Mouse (Mus musculus) heart, adult 8-10 months (tissue): ENCODE measurements around the gene Ptf1a. TPM values are rescaled to one million over a fixed set of nuclear protein-coding genes. Genes with fewer than 3 reads are reported as not detected.

ENCODE experiments used
- DNase-seq: peaks from one replicate; pipeline ENCODE4 v3.0.0; 2022; ENCODE audit warnings: low spot score
- total RNA-seq, 4 experiments: library from RNA; stranded (reverse); gene quantifications; 2 replicates each; pipeline ENCODE4 v1.2.4; 2022

Gene Ptf1a
- not detected for total RNA-seq

DNA sequence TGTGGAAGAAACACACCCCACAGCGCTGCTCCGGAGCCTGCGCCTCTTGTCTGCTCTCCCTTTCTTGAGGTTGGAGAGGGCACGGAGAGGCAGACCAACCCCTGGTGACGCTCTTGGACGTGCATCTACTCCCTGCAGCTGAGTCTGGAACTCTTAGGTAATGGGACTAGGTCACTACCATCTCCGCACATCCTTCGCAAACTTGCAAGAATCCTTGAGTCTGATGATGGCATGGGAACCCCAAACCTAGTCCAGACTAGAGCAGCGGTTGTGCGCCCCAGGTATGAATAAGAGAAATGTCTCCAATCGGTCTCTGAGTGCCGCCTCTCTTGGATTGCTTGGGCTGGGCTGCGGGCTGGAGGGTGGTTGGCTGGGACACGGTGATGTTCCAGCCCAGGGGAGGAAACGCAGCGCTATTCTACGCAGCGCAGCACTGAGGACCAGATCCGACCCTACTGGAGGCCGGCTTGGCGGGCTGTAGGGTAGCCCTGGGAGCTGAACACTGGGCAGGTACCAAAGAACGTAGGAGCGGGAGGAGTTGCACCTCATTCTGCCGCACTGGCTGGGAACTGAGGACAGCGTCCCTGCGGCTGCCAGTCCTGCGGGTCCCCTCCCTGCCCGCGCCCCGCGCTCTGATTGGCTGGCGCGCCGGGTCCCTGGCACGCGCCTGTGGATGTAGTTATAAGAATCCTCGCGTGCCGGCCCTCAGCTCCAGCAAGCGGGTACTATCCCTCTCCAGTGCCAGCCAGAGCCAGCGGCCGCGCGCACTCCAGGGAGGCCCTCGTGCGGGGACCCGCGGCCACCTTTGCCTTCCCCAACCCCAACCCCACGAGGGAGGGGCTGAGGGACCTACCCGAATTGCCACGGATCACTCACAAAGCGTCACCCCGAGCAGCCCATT lies at the start of gene Ptf1a:
Gene Ptf1a, plus strand, starts transcription at position 733 of the 901 bp plus-strand sequence.
- DNase-seq: no peak

DNA sequence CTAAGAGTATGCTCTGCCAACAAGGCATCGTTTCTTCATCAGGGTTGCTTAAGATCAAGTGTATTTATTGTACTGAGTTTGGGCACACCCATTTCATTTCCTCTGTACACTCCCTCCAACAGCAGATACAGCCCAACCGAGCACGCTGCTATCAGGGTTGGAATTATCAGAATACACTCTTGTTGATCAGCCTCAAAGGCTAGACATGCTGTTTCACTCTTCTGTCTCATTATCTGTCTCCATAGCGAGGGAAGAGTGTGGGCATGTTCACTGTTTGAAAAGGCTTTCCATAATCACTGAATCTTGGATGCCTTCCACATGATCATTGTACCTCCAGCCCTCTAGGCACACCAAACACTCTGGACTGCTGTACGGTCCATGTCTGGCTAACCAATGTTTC lies 40.1 kb upstream of the Ptf1a start:
- DNase-seq: no peak

DNA sequence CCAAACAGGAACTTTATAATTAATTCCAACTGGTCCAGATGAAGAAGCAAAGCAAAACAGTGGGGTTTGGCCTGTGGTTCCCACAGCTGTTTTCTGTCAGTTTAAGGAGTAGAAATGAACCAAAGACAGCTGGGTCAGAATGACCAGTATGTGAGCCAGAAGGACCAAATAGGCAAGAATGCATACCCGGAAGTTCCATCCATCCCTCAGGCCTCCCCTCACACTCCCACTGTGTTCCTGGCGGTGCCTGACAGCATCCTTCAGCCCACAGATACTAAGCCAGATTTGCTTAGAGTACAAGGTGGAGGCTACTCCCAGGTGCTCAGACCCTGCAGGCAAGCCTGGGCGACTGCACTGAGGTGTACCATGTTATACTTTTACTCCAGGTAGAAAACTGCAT lies 38.9 kb upstream of the Ptf1a start:
- peak; percentile 15 for DNase-seq

DNA sequence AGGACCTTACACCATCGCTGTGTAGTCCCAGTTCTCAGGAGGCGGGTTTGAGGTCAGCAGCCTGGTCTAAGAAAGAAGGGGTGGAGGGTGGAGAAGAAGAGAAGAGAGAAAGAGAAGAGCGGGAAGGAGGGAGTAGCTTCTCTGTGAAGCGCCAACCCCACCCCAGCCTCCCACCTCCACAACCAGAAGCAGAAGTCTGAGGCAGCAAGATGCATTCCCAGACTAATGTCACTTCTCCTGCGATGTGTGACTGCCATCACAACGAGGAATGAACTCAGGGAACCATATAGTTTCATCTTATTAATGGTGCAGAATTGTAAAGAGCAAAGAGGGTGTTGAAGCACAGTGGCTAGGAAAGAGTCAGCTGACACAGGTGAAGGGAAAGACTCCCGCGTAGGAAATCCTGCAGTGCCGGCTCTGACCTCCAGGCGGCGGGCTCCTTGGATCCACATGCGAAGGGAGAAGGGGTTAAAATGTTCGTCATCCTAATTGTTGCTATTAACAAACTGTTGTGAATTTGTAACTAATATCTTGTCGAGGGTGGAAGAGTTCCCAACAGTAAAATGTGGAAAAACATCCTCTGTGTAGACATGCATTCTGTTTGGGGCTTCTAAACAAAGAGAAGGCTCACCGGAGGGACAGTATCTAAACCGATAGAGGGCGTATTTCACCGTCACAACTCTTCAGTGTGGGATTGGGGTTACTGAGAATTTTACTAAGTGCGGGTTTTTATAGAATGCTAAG lies 31.1 kb upstream of the Ptf1a start:
- DNase-seq: peak; percentile 24

DNA sequence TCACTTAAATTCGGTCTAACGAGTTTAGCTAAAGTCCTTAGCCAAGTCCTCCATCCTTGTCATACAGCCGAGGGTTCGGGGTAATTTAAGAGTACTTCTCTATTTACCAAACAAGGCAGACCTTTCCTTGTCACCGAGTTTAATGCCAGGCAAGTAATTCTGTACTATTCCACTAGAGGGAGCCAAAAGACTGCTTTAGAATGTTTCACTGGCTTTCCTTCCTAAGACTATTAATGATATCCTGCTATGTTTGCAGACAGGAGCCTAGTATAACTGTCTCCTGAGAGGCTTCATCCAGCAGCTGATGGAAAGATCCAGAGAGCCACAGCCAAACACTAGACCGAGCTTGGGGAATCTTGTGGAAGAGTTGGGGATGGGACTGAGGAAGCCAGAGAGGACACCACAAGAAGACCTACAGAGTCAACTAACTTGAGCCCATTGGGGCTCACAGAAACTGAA lies 30.4 kb upstream of the Ptf1a start:
- peak; percentile 85 for DNase-seq

DNA sequence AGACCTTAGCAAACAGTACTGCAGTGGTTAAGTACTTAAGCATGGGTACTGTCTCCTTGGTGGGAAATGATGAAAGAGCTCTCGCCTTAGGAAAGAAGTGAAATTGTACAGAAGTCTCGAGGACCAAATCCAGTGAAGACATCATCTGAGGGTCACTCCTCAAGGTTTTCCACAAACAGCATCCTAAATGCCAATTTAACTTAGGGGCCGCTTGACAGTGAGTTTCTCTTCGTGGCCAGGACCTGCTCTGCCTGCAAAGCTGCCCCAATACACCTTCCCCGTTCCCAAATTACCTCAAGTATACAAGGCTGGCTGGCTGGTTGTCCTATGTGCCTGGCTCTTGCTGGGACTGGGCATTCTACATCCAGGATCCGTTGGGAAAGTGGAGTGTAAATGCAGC lies 29.4 kb upstream of the Ptf1a start:
- DNase-seq: no peak

DNA sequence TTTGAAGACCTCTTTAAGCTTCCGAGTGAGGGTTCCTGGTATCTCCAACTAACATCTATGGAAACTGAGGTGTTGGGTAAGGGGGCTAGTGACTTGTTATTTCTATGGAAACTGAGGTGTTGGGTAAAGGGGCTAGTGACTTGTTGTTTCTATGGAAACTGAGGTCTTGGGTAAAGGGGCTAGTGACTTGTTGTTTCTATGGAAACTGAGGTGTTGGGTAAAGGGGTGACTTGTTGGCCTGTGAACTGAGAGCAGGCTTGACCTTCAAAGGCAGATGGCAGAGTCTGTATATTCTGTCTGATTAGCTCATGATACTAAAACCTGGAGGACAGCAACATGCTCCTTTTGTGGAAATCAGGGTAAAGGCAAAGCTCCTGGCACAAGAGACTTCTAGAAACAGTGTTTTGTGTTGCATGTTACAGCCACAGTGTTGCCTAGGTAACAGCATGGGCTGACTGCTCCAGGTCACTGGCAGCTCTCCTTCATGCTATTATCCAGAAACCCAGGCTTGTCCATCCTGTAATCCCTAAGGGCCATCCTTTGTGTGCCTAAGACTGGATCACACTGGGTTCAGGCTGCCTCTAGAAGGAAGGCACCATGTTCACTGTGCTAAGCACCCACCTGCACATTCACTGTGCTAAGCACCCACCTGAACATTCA lies 25.6 kb upstream of the Ptf1a start:
- DNase-seq: no peak

- no peak for DNase-seq
Observed at GRCm38 (mm10) chr2:19422226-19422625, 23.2 kb upstream of the Ptf1a start.

DNA sequence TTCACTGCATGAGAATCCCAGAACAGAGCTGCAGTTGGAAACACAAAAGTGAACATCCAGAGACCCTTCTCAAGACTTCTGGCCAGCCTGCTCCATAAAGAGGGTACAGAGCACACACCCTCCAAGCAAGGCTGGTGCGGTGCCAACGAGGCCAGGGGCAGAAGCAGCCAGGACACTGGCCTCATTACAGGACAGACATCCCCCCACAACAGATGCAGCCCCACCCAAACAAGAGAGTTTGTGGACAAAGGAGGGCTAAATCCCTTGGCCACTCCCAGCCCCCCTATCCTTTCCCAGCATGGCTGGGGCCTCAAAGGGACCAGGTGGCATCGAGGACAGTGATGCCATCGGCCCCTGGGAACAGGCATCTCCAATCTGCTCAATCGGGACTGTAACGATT lies 22.4 kb upstream of the Ptf1a start:
- no peak for DNase-seq

- no peak for DNase-seq
Observed at GRCm38 (mm10) chr2:19429031-19429430, 16.4 kb upstream of the Ptf1a start.

GRCm38 (mm10) chr2:19429691-19430690 lies 15.5 kb upstream of the Ptf1a start:
- no peak for DNase-seq

GRCm38 (mm10) chr2:19430746-19431145 lies 14.7 kb upstream of the Ptf1a start:
- DNase-seq: no peak

GRCm38 (mm10) chr2:19431186-19431585 lies 14.3 kb upstream of the Ptf1a start:
- no peak for DNase-seq

DNA sequence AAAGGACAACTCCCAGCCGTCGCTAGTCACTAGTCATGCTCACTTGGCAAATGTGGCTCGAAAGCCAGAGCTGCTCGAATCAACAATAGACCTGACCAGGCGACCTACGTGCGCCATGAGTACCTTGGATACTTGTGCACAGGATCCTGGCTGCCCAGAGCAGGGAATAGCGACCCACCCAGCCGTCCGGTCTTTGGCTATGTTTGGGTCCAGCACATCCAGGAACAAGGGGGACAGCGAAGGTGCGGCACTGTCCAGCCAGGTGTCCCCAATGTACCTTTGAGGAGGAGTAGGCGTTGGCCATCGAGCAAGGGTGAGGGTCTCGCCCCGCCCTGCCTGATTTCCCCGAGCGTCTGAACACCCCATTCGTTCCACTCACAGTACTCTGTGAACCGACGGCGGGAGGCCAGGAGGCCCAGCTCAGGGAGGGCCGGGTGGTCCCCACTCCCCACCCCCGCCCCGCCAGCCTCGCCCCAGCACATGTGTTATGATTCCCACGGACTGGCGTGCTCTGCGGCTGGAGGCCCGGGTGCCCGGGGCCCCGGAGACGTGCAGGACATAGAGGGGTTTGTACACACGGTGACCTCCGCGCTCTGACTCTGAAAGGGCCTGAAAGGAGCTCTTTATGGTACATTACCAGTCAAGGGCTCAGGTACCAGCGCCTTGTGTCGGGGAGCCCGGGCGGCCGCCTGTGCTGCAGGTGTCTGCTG lies 13.7 kb upstream of the Ptf1a start:
- DNase-seq: no peak

GRCm38 (mm10) chr2:19444346-19444745 lies 1.1 kb upstream of the Ptf1a start:
- no peak for DNase-seq

GRCm38 (mm10) chr2:19445871-19446501 lies 523 bp downstream of the Ptf1a start:
- DNase-seq: no peak

DNA sequence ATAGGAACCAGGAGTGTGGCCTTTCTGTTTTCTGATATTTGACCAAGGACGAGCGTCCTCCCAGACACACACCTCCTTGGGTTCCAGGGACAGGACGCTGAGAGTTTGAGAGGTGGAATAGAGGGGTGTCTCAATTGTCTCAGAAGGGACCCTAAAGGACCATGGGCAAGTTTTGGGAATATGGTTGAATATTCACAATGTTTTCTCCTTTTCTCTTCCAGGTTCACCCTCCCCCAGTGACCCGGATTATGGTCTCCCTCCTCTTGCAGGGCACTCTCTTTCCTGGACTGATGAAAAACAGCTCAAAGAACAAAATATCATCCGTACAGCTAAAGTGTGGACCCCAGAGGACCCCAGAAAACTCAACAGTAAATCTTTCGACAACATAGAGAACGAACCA lies 1.3 kb downstream of the Ptf1a start:
- DNase-seq: no peak

- DNase-seq: no peak
Observed at GRCm38 (mm10) chr2:19448042-19448700, 2.7 kb downstream of the Ptf1a start.

GRCm38 (mm10) chr2:19449308-19449707 lies 3.8 kb downstream of the Ptf1a start:
- DNase-seq: no peak
